Comparison of ENCODE assay signal across 13 mouse cellular contexts in genomic region chr2:29046151-29046550, GRCm38 (mm10). TPM values are rescaled to one million over a fixed set of nuclear protein-coding genes. Genes with fewer than 3 reads are reported as not detected.
DNase-seq lines count a peak whose midpoint lies in the region; ATAC-seq and TF ChIP-seq lines count a peak whose summit lies in the region.
"Had no signal": no experiment of that assay in that cellular context is flagged by ENCODE, and none has a peak within 500 bp of the region (broad histone marks: within the 10 kb centered on the region; RNA-seq: fewer than 3 reads in every experiment).

No protein-coding gene starts in this region.

- no peak for TF ChIP-seq EP300 in stomach, postnatal 0 days (optimal IDR thresholded peaks at IDR 0.05)

- H3K36me3 ChIP-seq in neural tube, embryonic 12.5 days, result no peaks in the 10 kb centered on the region
- no peaks in the 10 kb centered on the region for H3K36me3 ChIP-seq in forebrain, embryonic 14.5 days (ENCODE audit: control insufficient read depth, insufficient read depth, low read length)
- H3K36me3 ChIP-seq in midbrain, embryonic 11.5 days (ENCODE audit: control insufficient read depth, insufficient read depth, low read length), result no peaks in the 10 kb centered on the region
- H3K36me3 ChIP-seq in stomach, postnatal 0 days (ENCODE audit: control insufficient read depth, insufficient read depth, low read length), result no peaks in the 10 kb centered on the region

- no peak for ATAC-seq in neural tube, embryonic 12.5 days (ENCODE audit: low FRiP score, low read depth)
- ATAC-seq in forebrain, embryonic 14.5 days, result no peak
- 0 out of 2 replicates have a peak, but pooled peaks have one; percentile 24 for ATAC-seq in midbrain, embryonic 11.5 days (ENCODE audit: low FRiP score)
- ATAC-seq in stomach, postnatal 0 days (ENCODE audit: low FRiP score, low TSS enrichment), result no peak
- ATAC-seq in erythroid progenitor cell, adult 5-6 weeks (replicated peaks; ENCODE audit: low FRiP score, poor library complexity, severe bottlenecking), result no peak

- H3K4me2 ChIP-seq in neural tube, embryonic 12.5 days (replicated peaks), result peak overlapping the region; percentile 4; the same call in 1 of the 2 replicates
- H3K4me2 ChIP-seq in forebrain, embryonic 14.5 days (ENCODE audit: low read length), result 0 out of 2 replicates have a peak overlapping the region, but pooled peaks have one; percentile 10
- H3K4me2 ChIP-seq in midbrain, embryonic 11.5 days, result peak overlapping the region; percentile 35
- H3K4me2 ChIP-seq in stomach, postnatal 0 days (replicated peaks; ENCODE audit: low read depth), result no peak overlapping the region

- no peak for DNase-seq in neural tube, embryonic 10.5 days (ENCODE audit: extremely low spot score, low spot score)
- no peak for DNase-seq in forebrain, embryonic 14.5 days (ENCODE audit: low spot score)
- peak; percentile 93 for DNase-seq in midbrain, embryonic 11.5 days (ENCODE audit: low spot score, missing footprints)
- peak; percentile 51 for DNase-seq in yolk sac, embryonic 10.5 days (ENCODE audit: low spot score)
- DNase-seq in stomach, postnatal 0 days (ENCODE audit: low spot score), result no peak
- DNase-seq: cerebellum, adult 9-10 months; heart, adult 2 months; heart, postnatal 14 days; kidney, adult 8-10 months; left cerebral cortex, postnatal 4 days had no signal

- H3K4me1 ChIP-seq in neural tube, embryonic 12.5 days, result peaks cover 8% of the 10 kb centered on the region; the same call in 1 of the 2 replicates
- H3K4me1 ChIP-seq in forebrain, embryonic 14.5 days (ENCODE audit: control insufficient read depth, insufficient read depth, low read length), result no peaks in the 10 kb centered on the region
- peaks cover 23% of the 10 kb centered on the region for H3K4me1 ChIP-seq in midbrain, embryonic 11.5 days (ENCODE audit: control insufficient read depth, insufficient read depth, low read length)
- no peaks in the 10 kb centered on the region for H3K4me1 ChIP-seq in stomach, postnatal 0 days (replicated peaks; ENCODE audit: control insufficient read depth, insufficient read depth)

- WGBS in neural tube, embryonic 12.5 days, result 18% methylated on average over 16 of the region's 16 CpGs
- WGBS in forebrain, embryonic 14.5 days, result 5% methylated on average over 16 of the region's 16 CpGs
- WGBS in midbrain, embryonic 11.5 days, result 8% methylated on average over 16 of the region's 16 CpGs
- 47% methylated on average over 16 of the region's 16 CpGs for WGBS in stomach, postnatal 0 days

- H3K27ac ChIP-seq in neural tube, embryonic 12.5 days, result no peak overlapping the region
- H3K27ac ChIP-seq in forebrain, embryonic 14.5 days (ENCODE audit: low read depth, low read length), result no peak overlapping the region
- H3K27ac ChIP-seq in midbrain, embryonic 11.5 days (ENCODE audit: low read depth, low read length), result no peak overlapping the region; the same call in 1 of the 2 replicates
- H3K27ac ChIP-seq in stomach, postnatal 0 days (replicated peaks), result no peak overlapping the region
- H3K27ac ChIP-seq: heart, adult 2 months; liver, embryonic 14.5 days had no signal

- no peak overlapping the region for H3K4me3 ChIP-seq in neural tube, embryonic 12.5 days
- no peak overlapping the region for H3K4me3 ChIP-seq in forebrain, embryonic 14.5 days (ENCODE audit: low read depth, low read length)
- H3K4me3 ChIP-seq in midbrain, embryonic 11.5 days (ENCODE audit: low read depth, low read length), result no peak overlapping the region
- H3K4me3 ChIP-seq in stomach, postnatal 0 days (ENCODE audit: low read depth, low read length), result no peak overlapping the region
- H3K4me3 ChIP-seq: heart, adult 2 months had no signal

- no peaks in the 10 kb centered on the region for H3K9me3 ChIP-seq in neural tube, embryonic 12.5 days
- no peaks in the 10 kb centered on the region for H3K9me3 ChIP-seq in forebrain, embryonic 14.5 days (replicated peaks; ENCODE audit: control insufficient read depth, low read length)
- H3K9me3 ChIP-seq in midbrain, embryonic 11.5 days (ENCODE audit: control insufficient read depth, low read length), result no peaks in the 10 kb centered on the region
- no peaks in the 10 kb centered on the region for H3K9me3 ChIP-seq in stomach, postnatal 0 days (ENCODE audit: control insufficient read depth, low read length)

- no peak for TF ChIP-seq CTCF in stomach, postnatal 0 days (IDR thresholded peaks at IDR 0.05; ENCODE audit: low read depth)

- H3K9ac ChIP-seq in neural tube, embryonic 12.5 days, result no peak overlapping the region
- H3K9ac ChIP-seq in forebrain, embryonic 14.5 days (ENCODE audit: low read length), result no peak overlapping the region
- peak overlapping the region; percentile 47; the same call in 1 of the 2 replicates for H3K9ac ChIP-seq in midbrain, embryonic 11.5 days (ENCODE audit: low read length)
- no peak overlapping the region for H3K9ac ChIP-seq in stomach, postnatal 0 days (ENCODE audit: low read length)
- H3K9ac ChIP-seq: liver, embryonic 14.5 days had no signal

- peaks cover 53% of the 10 kb centered on the region for H3K27me3 ChIP-seq in neural tube, embryonic 12.5 days (replicated peaks)
- peaks cover 74% of the 10 kb centered on the region for H3K27me3 ChIP-seq in forebrain, embryonic 14.5 days (replicated peaks; ENCODE audit: control insufficient read depth, insufficient read depth, low read length)
- peaks cover 20% of the 10 kb centered on the region for H3K27me3 ChIP-seq in midbrain, embryonic 11.5 days (ENCODE audit: control insufficient read depth, insufficient read depth, low read length)
- no peaks in the 10 kb centered on the region; the same call in 1 of the 2 replicates for H3K27me3 ChIP-seq in stomach, postnatal 0 days (ENCODE audit: control insufficient read depth, insufficient read depth, low read length)

RNA-seq across cellular contexts. Expression of gene Cfap77, which starts 8.7 kb away (rescaled TPM):
- polyA plus RNA-seq in neural tube, embryonic 12.5 days (2016; fragmentation: Nextera tagmentation; extraction: Ambion mirVana), result 0.22 and 0.28 TPM in 2 replicates
- polyA plus RNA-seq in forebrain, embryonic 14.5 days (2014; fragmentation: Nextera tagmentation; extraction: Ambion mirVana), result 0.11 TPM in 1 of 2 replicates, not detected in the other
- polyA plus RNA-seq in midbrain, embryonic 11.5 days (2014; fragmentation: Nextera tagmentation; extraction: Ambion mirVana), result 0.77 and 1.2 TPM in 2 replicates
- 0.11 and 0.15 TPM in 2 replicates for polyA plus RNA-seq in stomach, postnatal 0 days (2015; fragmentation: Nextera tagmentation; extraction: Ambion mirVana)
- total RNA-seq in erythroid progenitor cell, adult 5-6 weeks (2015; ENCODE audit: low replicate concordance), result not detected in 2 replicates
- total RNA-seq in erythroid progenitor cell, adult 5-6 weeks (2017; ENCODE audit: low replicate concordance), result not detected in 2 replicates
- total RNA-seq: heart, adult 2 months had no signal

RNA-seq across cellular contexts. Expression of gene Ttf1, which starts 13.9 kb away (rescaled TPM):
- polyA plus RNA-seq in neural tube, embryonic 12.5 days (2016; fragmentation: Nextera tagmentation; extraction: Ambion mirVana), result 10.3 and 13.5 TPM in 2 replicates
- polyA plus RNA-seq in forebrain, embryonic 14.5 days (2014; fragmentation: Nextera tagmentation; extraction: Ambion mirVana), result 6.0 and 7.4 TPM in 2 replicates
- polyA plus RNA-seq in midbrain, embryonic 11.5 days (2014; fragmentation: Nextera tagmentation; extraction: Ambion mirVana), result 11.4 and 13.8 TPM in 2 replicates
- polyA plus RNA-seq in stomach, postnatal 0 days (2015; fragmentation: Nextera tagmentation; extraction: Ambion mirVana), result 3.9 and 4.2 TPM in 2 replicates
- 10.8 and 30.6 TPM in 2 replicates for total RNA-seq in erythroid progenitor cell, adult 5-6 weeks (2015; ENCODE audit: low replicate concordance)
- total RNA-seq in erythroid progenitor cell, adult 5-6 weeks (2017; ENCODE audit: low replicate concordance), result 17.8 TPM in 2 replicates

Comparison
In these comparisons a context has a peak if more than half of its experiments do, and no peak if none do; other contexts are left out.
1. DNase-seq: peak in midbrain, embryonic 11.5 days (single experiment) and yolk sac, embryonic 10.5 days (single experiment); none in neural tube, embryonic 10.5 days (single experiment), forebrain, embryonic 14.5 days (single experiment) and stomach, postnatal 0 days (single experiment).